Mouse (Mus musculus): ENCODE results near the gene Ptchd3. TPM values are rescaled to one million over a fixed set of nuclear protein-coding genes. Genes with fewer than 3 reads are reported as not detected.

Ptchd3 gene
- not detected for polyA plus RNA-seq (2017; shearing (Covaris generic))

- ATAC-seq: no peak
Measured at GRCm38 (mm10) chr11:121829947-121830346, at the start of gene Ptchd3. Gene Ptchd3 (plus strand): TSS chr11:121830247.

DNA sequence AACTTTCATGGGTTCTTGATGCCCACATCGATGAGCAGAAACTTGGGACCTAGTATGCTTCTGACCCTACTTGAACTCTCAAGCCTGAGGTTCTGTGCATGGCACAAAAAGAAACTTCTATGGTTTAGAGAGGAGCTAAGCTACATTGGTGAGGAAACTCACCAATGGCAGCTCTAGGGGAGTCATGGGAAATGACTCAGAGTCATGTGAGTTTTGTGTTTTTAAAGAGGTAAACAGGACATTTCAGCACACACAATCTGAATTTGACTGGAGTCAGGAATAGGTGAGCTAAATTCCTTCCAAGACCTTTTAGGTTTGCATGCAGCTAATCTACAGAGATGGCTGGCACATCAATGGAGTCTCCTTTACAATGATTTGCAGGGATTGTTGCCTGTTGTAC, 48.2 kb upstream of the Ptchd3 start:
- no peak for ATAC-seq

DNA sequence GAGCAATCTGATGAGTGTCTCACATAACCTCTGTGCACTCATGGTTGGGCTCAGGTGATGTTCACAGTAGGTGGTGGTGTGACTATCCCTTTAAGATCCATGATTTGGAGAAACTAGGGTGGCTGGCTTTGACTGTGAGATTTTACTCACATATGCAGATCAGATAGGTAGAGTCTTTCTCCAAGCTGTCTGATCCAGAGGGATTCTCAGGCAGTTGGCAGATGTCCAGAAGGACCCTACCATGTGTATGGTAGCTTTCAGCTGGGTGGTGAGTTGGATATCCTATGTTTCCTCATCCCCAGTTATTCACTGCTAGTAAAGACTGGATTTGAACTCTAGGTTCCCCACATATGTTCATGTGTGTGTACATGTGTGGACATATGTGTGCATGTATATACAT, 42.6 kb upstream of the Ptchd3 start:
- no peak for ATAC-seq

DNA sequence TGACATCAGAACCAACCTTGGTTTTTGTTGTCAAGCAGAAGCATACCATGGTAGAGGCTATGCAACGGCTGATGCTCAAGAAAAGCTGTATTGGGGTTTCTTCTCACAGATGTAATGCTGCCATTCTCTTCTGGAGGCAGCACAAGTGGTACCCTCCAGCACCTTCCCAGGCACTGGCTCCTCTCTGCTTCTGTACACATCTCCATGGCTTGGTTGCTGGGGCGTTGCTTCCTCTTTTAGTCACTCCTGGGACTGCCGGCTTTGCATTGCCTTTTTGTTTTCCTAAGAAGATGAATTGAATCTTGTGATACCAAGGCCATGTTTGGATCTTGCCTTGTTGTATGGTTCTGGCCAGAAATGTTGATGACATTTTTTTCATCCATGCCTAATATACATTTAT, 40.5 kb upstream of the Ptchd3 start:
- no peak for ATAC-seq

- no peak for ATAC-seq
Measured at GRCm38 (mm10) chr11:121790671-121791094, 39.4 kb upstream of the Ptchd3 start.

DNA sequence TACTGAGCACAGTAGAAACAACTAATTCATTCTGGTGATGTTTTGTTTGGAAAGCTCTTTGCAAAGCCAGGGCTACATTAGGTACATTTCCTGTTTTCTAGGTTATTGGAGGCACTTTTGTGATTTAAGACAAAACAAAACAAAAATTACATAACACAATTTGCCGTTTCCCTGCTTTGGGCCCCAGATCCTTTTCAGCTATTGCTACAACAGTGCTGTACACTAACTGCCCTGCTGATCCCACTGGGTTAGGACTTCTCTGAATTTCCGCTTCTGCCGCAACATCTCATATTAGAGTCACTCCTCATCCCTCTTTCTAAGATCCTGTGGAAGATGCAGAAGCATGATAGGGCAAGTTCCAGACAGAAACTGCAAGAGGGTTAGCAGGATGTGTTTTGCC, 38.6 kb upstream of the Ptchd3 start:
- no peak for ATAC-seq

- ATAC-seq: no peak
Measured at GRCm38 (mm10) chr11:121791991-121792390, 38.1 kb upstream of the Ptchd3 start.

DNA sequence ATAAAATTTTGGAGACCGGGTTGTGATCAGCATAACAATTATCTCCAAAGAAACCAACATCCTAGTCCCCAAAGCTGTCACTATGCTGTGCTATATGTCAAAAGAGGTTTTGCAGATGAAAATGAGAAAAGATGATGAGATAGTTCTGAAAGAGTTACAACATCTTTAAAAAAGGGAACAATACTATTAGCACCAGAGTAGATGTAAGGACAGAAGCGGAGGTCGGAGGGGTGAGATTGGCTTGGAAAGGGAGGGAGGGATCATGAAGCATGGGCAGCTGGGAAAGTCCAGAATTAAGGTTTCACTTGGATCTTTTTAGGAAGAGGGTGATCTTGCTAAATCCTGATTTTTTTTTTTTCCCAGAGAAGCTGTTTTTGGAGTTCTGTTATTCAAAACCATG, 36.5 kb upstream of the Ptchd3 start:
- ATAC-seq: no peak

- no peak for ATAC-seq
Measured at GRCm38 (mm10) chr11:121794186-121794585, 35.9 kb upstream of the Ptchd3 start.

- ATAC-seq: no peak
Measured at GRCm38 (mm10) chr11:121794591-121795199, 35.4 kb upstream of the Ptchd3 start.

DNA sequence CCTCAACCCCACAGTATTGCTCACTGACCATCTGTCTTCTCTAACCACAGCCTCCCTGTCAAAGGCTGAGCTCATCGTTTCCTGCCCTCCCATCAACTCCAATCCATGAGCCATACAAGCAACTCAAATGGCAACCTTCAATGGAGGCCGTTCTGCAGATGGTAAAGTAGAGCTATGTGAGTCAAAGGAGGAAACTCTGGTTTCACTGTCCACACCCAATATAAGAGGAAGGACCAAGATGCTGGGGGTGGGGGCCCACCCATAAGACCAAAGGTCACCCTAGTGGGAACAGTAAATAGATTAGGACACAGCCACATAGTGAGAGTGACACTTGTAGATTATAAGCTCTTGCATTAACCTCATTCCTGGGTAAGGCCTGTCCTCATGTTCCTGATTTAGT, 34.1 kb upstream of the Ptchd3 start:
- ATAC-seq: no peak

GRCm38 (mm10) chr11:121798591-121798990, 31.5 kb upstream of the Ptchd3 start:
- no peak for ATAC-seq

DNA sequence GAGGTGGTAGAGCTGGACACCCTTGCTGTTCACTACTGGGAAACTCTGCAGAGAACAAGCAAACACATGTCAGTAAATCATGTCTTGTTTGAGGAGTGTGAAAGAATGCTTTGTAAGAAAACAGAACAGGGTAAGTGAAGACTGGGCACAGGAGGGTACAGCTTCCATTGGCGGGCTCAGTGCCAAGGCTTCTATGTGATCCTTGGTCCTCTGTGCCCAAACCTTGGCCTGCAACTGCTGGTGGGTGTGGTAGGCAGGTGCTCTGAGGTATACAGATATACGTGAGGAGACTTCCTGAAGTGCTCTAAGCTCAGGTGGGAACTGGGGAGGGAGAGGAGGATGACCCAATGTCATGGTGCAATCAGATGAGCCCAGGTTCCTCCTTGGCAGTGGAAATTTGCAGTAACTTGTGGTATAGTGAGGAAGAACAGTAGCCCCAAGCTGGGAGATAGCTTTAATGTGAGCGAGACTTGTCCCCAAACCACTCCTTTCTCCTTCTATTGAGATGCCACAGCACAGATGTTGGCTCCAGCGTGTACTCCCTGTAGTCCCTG, 30.2 kb upstream of the Ptchd3 start:
- no peak for ATAC-seq

- ATAC-seq: no peak
Measured at GRCm38 (mm10) chr11:121802743-121803142, 27.3 kb upstream of the Ptchd3 start.

DNA sequence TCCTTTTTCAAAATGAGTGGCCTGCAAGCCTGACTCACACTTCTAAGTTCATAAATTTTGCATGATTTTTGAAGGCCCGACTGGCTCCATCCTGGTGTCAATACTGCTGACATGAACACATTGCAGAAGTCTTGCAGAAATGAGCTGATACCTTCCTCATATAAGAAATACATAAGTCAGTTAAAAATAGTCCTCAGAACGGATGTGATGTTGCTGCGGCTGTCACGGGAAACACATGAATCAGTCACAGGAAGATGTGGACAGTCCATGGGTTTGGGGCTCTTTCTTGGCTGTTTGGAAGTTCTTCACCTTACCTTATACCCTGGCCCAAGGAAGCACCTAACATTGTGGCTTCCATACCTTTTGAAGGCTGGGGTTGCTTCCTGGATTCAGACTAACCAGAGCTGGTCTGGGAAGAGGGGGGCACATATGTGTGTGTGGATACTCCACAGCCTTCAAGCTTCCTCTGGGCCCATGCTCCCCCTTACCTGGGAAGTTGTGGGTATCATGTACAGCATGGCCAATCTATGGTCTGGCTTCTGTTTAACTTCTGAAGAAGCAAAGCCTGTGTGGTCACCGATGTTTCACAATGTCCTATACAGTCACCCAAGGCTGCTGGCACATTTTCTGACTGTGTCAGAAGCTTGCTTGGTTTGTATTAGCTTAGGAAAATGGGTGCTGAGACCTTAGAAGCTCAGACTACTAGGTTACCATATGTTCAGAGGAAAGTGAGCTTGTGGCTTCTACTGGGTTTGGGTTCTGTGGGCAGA, 25.6 kb upstream of the Ptchd3 start:
- ATAC-seq: peak; percentile 49

GRCm38 (mm10) chr11:121808204-121808852, 21.7 kb upstream of the Ptchd3 start:
- ATAC-seq: peak; percentile 62

DNA sequence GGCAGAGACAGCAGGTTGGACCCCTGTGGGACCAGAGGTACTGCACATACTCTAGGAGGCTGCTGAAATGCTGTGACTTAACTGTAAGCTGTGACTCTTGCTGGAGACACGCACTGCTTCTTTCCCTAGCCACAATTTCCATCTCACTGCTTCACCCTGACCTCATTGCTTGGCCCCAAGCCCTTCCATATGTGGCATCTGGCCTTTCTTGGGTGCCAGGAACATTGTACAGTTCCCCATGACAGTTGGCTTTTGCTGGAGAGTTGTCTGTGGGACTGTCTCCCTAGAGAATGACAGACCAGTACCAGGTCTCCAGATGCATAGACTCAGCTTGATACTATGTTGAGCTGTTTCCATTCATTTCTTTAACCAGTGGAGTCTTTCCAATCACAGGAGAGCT, 21.2 kb upstream of the Ptchd3 start:
- ATAC-seq: no peak

DNA sequence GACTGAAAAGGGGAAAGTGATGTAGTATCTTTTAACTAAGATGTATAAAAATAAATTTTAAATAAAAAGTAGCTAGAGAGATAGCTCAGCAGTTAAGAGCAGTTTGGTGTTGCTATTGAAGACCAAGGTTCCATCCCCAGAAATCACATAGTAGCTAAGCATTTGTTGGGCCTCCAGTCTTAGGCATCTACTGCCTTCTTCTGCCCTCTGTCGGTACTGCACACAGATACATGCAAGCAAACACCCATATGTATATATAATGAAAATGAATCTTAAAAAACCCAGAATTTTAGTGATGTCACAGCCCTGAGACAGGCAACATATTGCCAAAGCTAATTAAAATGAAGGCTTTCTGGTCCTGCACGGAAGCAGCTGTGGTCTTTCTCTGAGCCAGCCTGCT, 15.9 kb downstream of the Ptchd3 start:
- ATAC-seq: no peak

DNA sequence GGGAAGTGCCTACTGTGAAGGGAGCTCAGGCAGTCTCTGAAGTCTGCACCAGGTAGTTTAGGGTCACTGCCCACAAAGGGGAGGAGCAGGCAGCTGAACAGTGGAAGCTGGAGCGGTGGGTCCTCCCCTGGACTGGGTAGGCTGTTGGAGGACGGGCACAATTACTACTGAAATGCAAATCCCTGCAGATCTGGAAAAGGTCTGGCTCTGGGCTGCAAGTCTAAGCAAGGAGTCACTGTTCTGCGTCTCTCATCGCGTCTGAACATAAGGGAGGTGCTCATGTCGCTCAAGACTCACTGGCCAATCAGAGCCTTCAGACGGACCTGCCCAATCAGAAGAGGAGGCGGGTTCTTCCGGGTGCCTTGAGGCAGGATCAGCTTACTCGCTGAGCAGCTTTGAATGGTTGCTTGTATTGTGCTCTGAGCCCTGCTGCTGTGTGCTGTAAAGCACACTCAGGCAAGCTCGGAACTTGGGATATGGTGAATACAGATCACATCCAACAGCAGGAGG, 17.8 kb downstream of the Ptchd3 start:
- peak; percentile 100 for ATAC-seq
